Mouse (Mus musculus): ENCODE measurements around the gene Ugcg.

Gene Ugcg

DNA sequence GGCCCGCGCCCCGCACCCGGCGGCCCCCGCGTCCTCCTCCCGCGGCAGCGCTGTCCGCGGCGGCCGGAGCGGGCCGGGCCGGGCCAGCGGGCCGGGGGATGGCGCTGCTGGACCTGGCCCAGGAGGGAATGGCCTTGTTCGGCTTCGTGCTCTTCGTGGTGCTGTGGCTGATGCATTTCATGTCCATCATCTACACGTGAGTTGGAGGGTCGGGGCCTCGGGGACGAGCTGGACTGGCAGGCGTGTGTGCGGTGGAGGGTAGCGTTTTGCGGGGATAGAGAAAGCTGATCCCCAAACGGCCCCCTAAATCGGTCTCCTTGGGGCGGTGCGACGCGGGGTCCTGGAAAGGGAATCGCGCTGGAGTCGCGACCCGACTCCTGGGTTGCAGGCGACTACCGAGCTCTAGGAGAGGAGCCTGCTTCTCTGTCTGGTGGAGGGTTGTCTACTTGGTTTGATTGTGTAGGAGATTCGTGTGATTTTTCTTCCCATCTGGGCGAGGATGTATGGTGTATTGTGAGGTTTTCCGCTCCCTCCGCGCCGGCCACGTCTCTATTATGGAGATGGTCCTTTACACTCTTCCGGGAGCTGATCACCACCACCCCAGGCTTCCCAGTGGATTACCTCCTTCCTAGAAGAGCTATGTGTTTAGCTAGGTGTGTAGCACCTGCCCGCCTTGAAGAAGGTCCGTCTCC is 635 bp downstream of the Ugcg start:
- DNase-seq (ENCODE audit: low spot score) = peak; percentile 27

- no peak for DNase-seq (ENCODE audit: low spot score)
Observed at GRCm38 (mm10) chr4:59190650-59191424, 1.8 kb downstream of the Ugcg start.

DNA sequence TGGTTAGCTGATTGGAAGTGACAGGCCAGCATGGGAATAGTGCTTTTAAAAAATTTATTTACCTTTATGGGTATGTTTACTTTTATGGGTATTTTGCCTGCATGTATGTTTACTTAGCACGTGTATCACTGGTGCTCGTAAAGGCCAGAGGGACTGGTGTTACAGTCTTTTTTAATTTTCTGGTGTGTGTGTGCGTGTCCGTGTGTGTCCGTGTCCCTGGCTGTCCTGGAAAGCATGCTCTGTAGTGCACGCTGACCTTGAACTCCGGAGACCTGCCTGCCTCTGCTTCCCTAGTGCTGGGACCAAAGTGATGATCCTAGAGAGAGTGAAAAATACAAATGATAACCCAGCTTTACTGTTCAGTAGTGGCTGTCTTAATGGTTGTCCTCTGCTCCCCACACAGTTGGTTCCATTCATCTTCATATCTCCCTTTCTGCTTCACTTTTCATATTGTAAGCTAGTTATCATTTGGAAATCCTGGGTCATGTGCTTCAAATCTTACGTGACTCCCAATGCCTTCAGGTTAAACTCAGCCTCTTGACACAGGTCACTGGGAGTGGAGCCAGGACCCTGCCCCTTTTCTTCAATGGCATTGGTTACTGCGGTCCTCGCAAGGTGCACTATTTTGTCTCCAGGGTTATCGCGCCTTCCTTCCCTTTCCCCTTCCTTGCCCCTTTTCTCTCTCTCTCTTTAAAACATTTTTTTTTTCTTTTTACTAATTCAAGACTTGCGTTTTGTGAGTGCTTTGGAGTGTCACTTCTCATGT is 5.9 kb downstream of the Ugcg start:
- DNase-seq (ENCODE audit: low spot score) = no peak

- no peak for DNase-seq (ENCODE audit: low spot score)
Observed at GRCm38 (mm10) chr4:59196346-59197077, 7.5 kb downstream of the Ugcg start.

- DNase-seq (ENCODE audit: low spot score) = no peak
Observed at GRCm38 (mm10) chr4:59197078-59197424, 8.0 kb downstream of the Ugcg start.

- no peak for DNase-seq (ENCODE audit: low spot score)
Observed at GRCm38 (mm10) chr4:59197462-59197861, 8.4 kb downstream of the Ugcg start.

DNA sequence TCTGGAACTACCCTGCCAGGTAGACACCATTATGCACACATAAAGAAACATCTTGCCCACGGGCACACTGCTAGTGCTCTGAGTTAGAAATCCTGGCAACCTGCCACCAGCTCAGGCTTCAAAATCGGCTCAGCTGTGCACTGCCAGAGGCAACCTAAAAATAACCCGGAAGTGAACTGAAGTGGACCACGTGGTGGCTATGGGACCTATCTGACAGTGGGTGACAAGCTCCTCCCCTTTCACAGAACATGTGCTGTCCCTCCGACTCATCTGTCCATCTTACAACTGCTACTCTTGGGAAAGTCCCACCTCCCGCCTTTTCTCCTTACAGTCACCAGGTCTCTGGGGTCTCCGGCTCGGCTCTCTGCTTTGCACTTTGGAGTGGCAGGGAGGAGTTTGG is 10.3 kb downstream of the Ugcg start:
- peak; percentile 53 for DNase-seq (ENCODE audit: low spot score)

DNA sequence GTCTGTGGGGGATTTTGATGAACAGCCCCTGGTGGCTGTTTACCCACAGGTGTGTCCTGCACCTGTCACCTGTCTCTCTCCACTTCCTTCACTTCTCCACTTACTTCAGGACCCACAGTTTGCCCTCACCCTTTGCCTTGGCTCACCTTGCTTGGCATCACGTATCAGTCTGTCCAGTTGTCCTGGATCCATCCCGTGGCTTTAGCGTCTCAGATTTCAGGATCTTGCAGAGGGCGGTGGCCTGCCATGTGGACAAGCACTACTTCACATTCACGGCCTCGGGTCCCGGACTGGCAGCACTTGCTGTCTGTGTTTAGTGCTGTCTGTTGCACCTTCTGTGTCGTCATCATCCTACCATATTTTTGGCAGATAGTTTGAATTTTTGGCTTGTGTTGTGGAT is 10.7 kb downstream of the Ugcg start:
- DNase-seq (ENCODE audit: low spot score) = no peak

GRCm38 (mm10) chr4:59200636-59201035 is 11.6 kb downstream of the Ugcg start:
- no peak for DNase-seq (ENCODE audit: low spot score)

DNA sequence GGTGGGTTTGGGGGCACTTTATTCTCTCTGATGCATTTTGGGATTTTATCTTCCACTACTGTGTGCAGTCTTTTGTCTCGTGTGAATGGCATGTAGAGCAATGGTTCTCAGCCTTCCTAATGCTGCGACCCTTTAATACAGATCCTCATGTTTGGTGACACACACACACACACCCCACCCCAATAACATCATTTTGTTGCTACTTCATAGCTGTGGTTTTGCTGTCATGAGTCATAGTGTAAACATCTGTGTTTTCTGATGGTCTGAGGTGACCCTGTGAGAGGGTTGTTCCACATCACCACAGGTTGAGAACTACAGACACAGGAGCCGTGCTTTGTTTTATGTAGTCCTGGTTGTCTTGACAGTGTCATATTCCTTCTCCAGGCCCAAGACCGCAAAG is 15.6 kb downstream of the Ugcg start:
- DNase-seq (ENCODE audit: low spot score) = no peak

- DNase-seq (ENCODE audit: low spot score) = no peak
Observed at GRCm38 (mm10) chr4:59205758-59206340, 16.8 kb downstream of the Ugcg start.

GRCm38 (mm10) chr4:59206600-59206999 is 17.5 kb downstream of the Ugcg start:
- no peak for DNase-seq (ENCODE audit: low spot score)

GRCm38 (mm10) chr4:59208607-59209006 is 19.6 kb downstream of the Ugcg start:
- no peak for DNase-seq (ENCODE audit: low spot score)

GRCm38 (mm10) chr4:59211181-59211580 is 22.1 kb downstream of the Ugcg start:
- no peak for DNase-seq (ENCODE audit: low spot score)

GRCm38 (mm10) chr4:59213833-59214232 is 24.8 kb downstream of the Ugcg start:
- no peak for DNase-seq (ENCODE audit: low spot score)

DNA sequence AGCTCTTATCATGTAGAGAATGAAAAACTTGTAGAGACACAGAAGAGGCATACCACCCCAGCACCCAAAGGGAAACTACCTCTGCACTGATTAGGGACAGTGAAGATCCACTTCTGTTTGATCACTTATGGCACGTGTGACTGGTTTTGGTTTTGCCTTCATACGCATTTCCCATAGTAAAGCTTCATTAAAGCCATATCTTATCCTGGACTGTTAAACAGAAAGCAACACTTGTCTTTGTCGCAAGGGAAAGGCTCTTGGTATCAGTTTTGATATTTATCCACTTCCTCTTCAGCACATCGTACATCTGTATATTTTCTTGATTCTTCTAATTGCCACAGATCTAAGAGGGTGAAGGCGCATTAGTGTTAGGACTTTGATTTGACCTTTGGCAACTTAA is 25.6 kb downstream of the Ugcg start:
- no peak for DNase-seq (ENCODE audit: low spot score)

- no peak for DNase-seq (ENCODE audit: low spot score)
Observed at GRCm38 (mm10) chr4:59215585-59215984, 26.5 kb downstream of the Ugcg start.

DNA sequence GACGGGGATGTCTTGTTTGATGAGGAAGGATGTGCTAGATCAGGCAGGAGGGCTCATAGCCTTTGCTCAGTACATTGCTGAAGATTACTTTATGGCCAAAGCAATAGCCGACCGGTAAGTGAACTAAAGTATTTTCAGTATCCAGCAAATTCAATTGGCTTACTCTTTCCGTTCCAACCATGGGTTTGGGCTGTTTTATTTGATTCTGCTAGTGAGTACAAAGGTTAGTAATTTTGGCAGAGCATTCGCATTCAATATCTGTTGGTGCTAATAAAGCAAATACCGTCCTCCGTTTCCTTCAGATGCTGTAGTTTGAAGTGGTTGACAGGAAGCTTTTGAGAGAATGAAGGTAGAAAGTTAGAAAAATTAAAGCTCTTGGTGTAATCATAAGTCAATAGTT is 28.0 kb downstream of the Ugcg start:
- no peak for DNase-seq (ENCODE audit: low spot score)

- no peak for DNase-seq (ENCODE audit: low spot score)
Observed at GRCm38 (mm10) chr4:59218154-59218553, 29.1 kb downstream of the Ugcg start.

DNA sequence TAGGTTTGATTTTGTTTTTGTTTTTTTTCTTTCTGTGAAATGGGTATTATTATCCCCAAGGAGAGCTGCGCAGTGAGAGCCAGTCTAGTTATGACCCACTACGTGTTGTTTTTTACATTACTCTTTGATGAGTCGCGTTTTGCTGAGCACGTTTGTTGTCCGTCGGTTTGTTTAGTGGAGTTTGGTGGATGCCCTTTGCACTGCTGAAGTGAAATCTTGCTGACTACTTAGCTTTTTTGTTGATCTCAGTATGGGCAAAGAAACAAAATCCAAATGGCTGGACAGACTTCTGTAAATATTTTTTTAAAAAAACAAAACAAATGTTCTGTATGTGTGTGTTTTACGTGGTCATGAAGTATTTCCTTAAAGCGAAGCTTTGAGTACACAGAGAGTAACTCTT is 33.2 kb downstream of the Ugcg start:
- DNase-seq (ENCODE audit: low spot score) = no peak

- DNase-seq (ENCODE audit: low spot score) = peak; percentile 8
Observed at GRCm38 (mm10) chr4:59223055-59223615, 34.1 kb downstream of the Ugcg start.

- DNase-seq (ENCODE audit: low spot score) = no peak
Observed at GRCm38 (mm10) chr4:59224889-59225288, 35.8 kb downstream of the Ugcg start.
